Mouse (Mus musculus) adrenal gland (tissue): Measurements from ENCODE around the gene Pigyl.

Experiments
- intact Hi-C: fragments of 180-260 bp; cut with DNase I; formaldehyde crosslinking; loops from one replicate; pipeline ENCODE4 v1.15.1; 2025
- long read RNA-seq, 2 experiments: library from polyadenylated mRNA; unstranded; transcript quantifications; one replicate each; pipeline ENCODE4 v2.0.0; 2020; ENCODE audit warnings: borderline replicate concordance in 1 of 2; ENCODE audit not compliant: insufficient replicate concordance in 1 of 2

Gene Pigyl
- long read RNA-seq, experiment 1, transcript Pigyl-201 (2 exons, 695 nt) = major isoform, 38 of 39 reads
- long read RNA-seq, experiment 1, partial matches to known transcripts = 0 of 39 reads
- long read RNA-seq, experiment 1, other reads (novel, unspliced or antisense) = 0 of 39 reads
- long read RNA-seq, experiment 2, transcript Pigyl-201 (2 exons, 695 nt) = major isoform, 54 of 58 reads
- long read RNA-seq, experiment 2, partial matches to known transcripts = 0 of 58 reads
- long read RNA-seq, experiment 2, other reads (novel, unspliced or antisense) = 4 of 58 reads

GRCm38 (mm10) chr9:22156497-22157245, at the start of gene Pigyl:
TSS of gene Pigyl (plus strand) at chr9:22156846.
- intact Hi-C loops = loop anchor here (10.0 kb wide), 1 partner anchor 248 kb away; no protein-coding TSS in a partner anchor

DNA sequence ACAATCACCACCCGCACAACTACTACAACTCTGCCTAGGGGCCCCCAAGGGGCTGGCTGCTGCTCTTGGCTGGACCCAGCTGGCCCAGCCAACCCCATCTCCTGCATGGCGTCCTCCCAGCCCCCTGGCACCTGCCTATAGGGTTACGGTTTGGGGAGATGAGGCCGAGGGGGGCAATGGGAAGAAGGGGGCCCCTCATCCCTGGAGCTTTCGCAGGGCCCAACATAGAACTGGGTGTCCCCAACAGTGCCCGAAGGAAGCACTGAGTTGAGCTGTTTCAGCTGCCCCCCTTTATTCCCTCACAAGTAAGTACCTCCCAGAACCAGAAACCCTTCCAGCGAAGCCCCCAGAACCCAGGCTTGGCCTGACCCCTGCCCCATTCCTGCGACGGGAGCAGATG, 48.5 kb upstream of the Pigyl start:
- intact Hi-C loops = no loop called here

- intact Hi-C loops = no loop called here
These were observed 41.0 kb upstream of the Pigyl start for GRCm38 (mm10) chr9:22115635-22116034.

- intact Hi-C loops = no loop called here
These were observed 40.6 kb upstream of the Pigyl start for GRCm38 (mm10) chr9:22116086-22116485.

GRCm38 (mm10) chr9:22116740-22117426, 39.8 kb upstream of the Pigyl start, which contains the start of gene Elof1:
TSS of gene Elof1 (minus strand) at chr9:22117172.
- intact Hi-C loops = no loop called here

GRCm38 (mm10) chr9:22117754-22118456, 38.7 kb upstream of the Pigyl start:
- intact Hi-C loops = loop anchor here (2.0 kb wide), 1 partner anchor 25 kb away; no protein-coding TSS in a partner anchor

DNA sequence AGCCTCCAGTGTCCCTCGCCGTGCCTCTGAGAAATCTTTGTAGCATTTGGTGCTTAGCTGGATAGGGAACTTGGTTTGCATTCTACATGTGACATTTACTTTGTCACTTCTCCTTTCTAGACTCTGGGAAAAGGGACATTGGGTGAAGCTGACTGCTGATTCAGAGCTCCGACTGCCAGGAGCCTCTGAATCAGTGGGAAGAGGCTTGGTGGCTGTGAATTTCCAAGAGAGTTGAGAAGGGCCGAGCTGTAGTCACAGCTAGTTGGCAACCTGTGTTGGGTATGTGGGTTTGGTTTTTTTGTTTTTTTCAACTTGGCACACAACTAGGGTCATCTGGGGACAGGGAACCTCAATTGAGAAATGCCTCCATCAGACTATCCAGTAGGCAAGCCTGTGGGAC, 37.1 kb upstream of the Pigyl start:
- intact Hi-C loops = loop anchor here (2.0 kb wide), 1 partner anchor 23 kb away; no protein-coding TSS in a partner anchor

DNA sequence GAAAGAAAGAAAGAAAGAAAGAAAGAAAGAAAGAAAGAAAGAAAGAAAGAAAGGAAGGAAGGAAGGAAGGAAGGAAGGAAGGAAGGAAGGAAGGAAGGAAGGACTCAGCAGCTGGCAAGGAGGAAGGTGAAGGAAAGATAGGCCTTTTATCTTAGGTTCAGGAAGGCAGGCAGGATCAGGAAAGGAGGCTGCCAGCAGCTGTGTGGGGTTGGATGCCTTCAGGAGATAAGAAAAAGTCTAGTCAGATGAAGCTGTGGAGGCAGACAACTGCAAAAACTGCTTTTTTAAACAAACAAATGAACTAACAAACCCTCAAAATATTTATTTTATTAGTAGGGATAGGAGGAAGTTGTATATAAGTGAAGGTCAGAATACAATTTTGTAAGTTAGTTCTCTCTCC, 35.1 kb upstream of the Pigyl start:
- intact Hi-C loops = no loop called here

GRCm38 (mm10) chr9:22122005-22122404, 34.6 kb upstream of the Pigyl start:
- intact Hi-C loops = no loop called here

- intact Hi-C loops = no loop called here
These were observed 33.5 kb upstream of the Pigyl start for GRCm38 (mm10) chr9:22123069-22123609.

GRCm38 (mm10) chr9:22124169-22124568, 32.5 kb upstream of the Pigyl start:
- intact Hi-C loops = no loop called here

- intact Hi-C loops = no loop called here
These were observed 31.2 kb upstream of the Pigyl start for GRCm38 (mm10) chr9:22125246-22126027.

- intact Hi-C loops = no loop called here
These were observed 25.2 kb upstream of the Pigyl start for GRCm38 (mm10) chr9:22131226-22131981.

GRCm38 (mm10) chr9:22132220-22132619, 24.4 kb upstream of the Pigyl start:
- intact Hi-C loops = no loop called here

GRCm38 (mm10) chr9:22134246-22134890, 22.3 kb upstream of the Pigyl start:
- intact Hi-C loops = no loop called here

DNA sequence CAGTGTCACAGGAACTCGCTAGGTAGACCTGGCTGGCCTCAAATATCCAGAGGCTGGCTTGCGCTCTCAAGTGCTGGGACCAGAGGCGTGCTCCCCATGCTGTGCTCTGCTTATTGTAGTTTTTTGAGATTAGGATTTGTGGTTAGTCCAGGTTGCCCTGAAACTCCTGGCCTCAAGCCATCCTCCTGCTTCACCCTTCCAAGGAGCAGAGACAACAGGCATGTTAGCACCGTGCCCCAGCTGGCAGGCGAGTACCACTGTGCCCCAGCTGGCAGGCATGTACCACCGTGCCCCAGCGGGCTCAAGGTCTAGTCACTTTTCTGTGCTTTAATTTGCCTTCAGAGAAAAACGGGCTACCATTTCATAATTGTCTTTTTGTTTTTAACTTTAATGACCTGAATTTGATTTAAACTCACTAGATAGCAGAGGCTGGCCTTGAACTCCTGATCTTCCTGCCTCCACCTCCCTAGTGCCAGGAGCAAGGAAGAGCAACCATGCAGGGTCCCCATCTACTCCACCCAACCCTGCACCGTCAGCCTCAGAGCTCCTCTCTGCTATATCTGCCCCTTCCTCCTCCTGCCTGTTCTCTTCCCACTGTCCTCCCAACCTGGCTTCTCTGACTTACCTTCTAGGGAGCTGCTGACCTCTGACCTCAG, 21.5 kb upstream of the Pigyl start:
- intact Hi-C loops = no loop called here

- intact Hi-C loops = no loop called here
These were observed 20.8 kb upstream of the Pigyl start, which contains the start of gene Acp5 for GRCm38 (mm10) chr9:22135644-22136390. TSS of gene Acp5 (minus strand) at chr9:22135711.
